Mouse (Mus musculus): ENCODE data around the gene Tnf.

The Tnf gene

GRCm38 (mm10) chr17:35233114-35233980 lies 31.5 kb upstream of the Tnf start, which contains the start of gene Atp6v1g2:
Atp6v1g2 (plus strand) TSS chr17:35233660.
- no peak for DNase-seq (ENCODE audit: low spot score)

GRCm38 (mm10) chr17:35232659-35233058 lies 30.9 kb upstream of the Tnf start:
- DNase-seq (ENCODE audit: low spot score), result no peak

GRCm38 (mm10) chr17:35232043-35232442 lies 30.2 kb upstream of the Tnf start:
- no peak for DNase-seq (ENCODE audit: low spot score)

- DNase-seq (ENCODE audit: low spot score), result no peak
Observed at GRCm38 (mm10) chr17:35231022-35231421, 29.2 kb upstream of the Tnf start.

- no peak for DNase-seq (ENCODE audit: low spot score)
Observed at GRCm38 (mm10) chr17:35226561-35227046, 24.8 kb upstream of the Tnf start.

GRCm38 (mm10) chr17:35225456-35225855 lies 23.6 kb upstream of the Tnf start:
- no peak for DNase-seq (ENCODE audit: low spot score)

- no peak for DNase-seq (ENCODE audit: low spot score)
Observed at GRCm38 (mm10) chr17:35224641-35225040, 22.8 kb upstream of the Tnf start.

GRCm38 (mm10) chr17:35222299-35222698 lies 20.5 kb upstream of the Tnf start:
- no peak for DNase-seq (ENCODE audit: low spot score)

GRCm38 (mm10) chr17:35220156-35220952 lies 18.5 kb upstream of the Tnf start, which contains the start of gene Gm16181:
Gm16181 (plus strand) TSS chr17:35220834.
- DNase-seq (ENCODE audit: low spot score), result no peak

GRCm38 (mm10) chr17:35219601-35220041 lies 17.8 kb upstream of the Tnf start:
- no peak for DNase-seq (ENCODE audit: low spot score)

GRCm38 (mm10) chr17:35218516-35219193 lies 16.8 kb upstream of the Tnf start:
- DNase-seq (ENCODE audit: low spot score), result no peak

GRCm38 (mm10) chr17:35213071-35213470 lies 11.3 kb upstream of the Tnf start:
- no peak for DNase-seq (ENCODE audit: low spot score)

- DNase-seq (ENCODE audit: low spot score), result no peak
Observed at GRCm38 (mm10) chr17:35210593-35210992, 8.8 kb upstream of the Tnf start.

- no peak for DNase-seq (ENCODE audit: low spot score)
Observed at GRCm38 (mm10) chr17:35209785-35210535, 8.2 kb upstream of the Tnf start.

GRCm38 (mm10) chr17:35205380-35205769 lies 3.6 kb upstream of the Tnf start:
- no peak for DNase-seq (ENCODE audit: low spot score)

- DNase-seq (ENCODE audit: low spot score), result no peak
Observed at GRCm38 (mm10) chr17:35204494-35205379, 2.9 kb upstream of the Tnf start, which contains the start of gene Lta. Lta (minus strand) TSS chr17:35205351.

- DNase-seq (ENCODE audit: low spot score), result no peak
Observed at GRCm38 (mm10) chr17:35202442-35202841, 635 bp upstream of the Tnf start.

- DNase-seq (ENCODE audit: low spot score), result no peak
Observed at GRCm38 (mm10) chr17:35201128-35201527, 679 bp downstream of the Tnf start.

- no peak for DNase-seq (ENCODE audit: low spot score)
Observed at GRCm38 (mm10) chr17:35200398-35200797, 1.4 kb downstream of the Tnf start.

- no peak for DNase-seq (ENCODE audit: low spot score)
Observed at GRCm38 (mm10) chr17:35198946-35199345, 2.9 kb downstream of the Tnf start.

Measured in left cerebral cortex, adult 11 months (tissue).